Mouse (Mus musculus) megakaryocyte progenitor cell, adult 5-6 weeks (primary cell): ENCODE results near the gene Rnf180. TPM values are rescaled to one million over a fixed set of nuclear protein-coding genes. Genes with fewer than 3 reads are reported as not detected.

ENCODE experiments used
- ATAC-seq: replicated peaks from 2 replicates; pipeline ENCODE4 v1.8.0; 2016; ENCODE audit warnings: mild to moderate bottlenecking, moderate TSS enrichment, inconsistent platforms; ENCODE audit not compliant: poor library complexity
- total RNA-seq, 2 experiments: library from RNA; stranded (forward) in 1 of 2; stranded (reverse) in 1 of 2; fragments of 157-497, 149-512 nt in 1 of 2; fragments of 200-1000 nt in 1 of 2; gene quantifications; 2 replicates each; pipeline versions ENCODE4 v1.2.3 to v1.2.4; 2015 to 2017

Rnf180 gene
- total RNA-seq (2015): 3.2 and 3.9 TPM in 2 replicates
- 1.8 and 2.0 TPM in 2 replicates for total RNA-seq (2017)

DNA sequence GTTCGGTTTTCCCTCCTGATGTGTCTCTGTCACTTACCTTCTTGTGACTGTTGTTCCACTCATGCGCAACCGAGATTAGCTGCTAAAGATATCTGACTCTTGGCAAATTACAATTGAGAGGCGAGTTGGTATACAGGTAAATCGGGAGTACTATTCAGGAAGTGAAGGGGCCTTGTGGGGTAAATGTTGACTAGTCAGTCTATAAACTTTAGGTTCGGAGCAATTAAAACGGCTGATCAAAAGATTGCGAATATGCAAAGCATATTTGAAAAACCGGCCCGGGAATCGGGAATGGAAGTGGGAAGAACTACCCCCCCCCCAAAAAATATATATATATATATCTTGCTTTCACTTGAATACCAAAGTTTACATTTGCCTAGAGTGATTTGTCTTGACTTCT, at the start of gene Rnf180:
TSS of gene Rnf180 (minus strand) at position 101 of the 400 bp plus-strand sequence.
- ATAC-seq: no peak

DNA sequence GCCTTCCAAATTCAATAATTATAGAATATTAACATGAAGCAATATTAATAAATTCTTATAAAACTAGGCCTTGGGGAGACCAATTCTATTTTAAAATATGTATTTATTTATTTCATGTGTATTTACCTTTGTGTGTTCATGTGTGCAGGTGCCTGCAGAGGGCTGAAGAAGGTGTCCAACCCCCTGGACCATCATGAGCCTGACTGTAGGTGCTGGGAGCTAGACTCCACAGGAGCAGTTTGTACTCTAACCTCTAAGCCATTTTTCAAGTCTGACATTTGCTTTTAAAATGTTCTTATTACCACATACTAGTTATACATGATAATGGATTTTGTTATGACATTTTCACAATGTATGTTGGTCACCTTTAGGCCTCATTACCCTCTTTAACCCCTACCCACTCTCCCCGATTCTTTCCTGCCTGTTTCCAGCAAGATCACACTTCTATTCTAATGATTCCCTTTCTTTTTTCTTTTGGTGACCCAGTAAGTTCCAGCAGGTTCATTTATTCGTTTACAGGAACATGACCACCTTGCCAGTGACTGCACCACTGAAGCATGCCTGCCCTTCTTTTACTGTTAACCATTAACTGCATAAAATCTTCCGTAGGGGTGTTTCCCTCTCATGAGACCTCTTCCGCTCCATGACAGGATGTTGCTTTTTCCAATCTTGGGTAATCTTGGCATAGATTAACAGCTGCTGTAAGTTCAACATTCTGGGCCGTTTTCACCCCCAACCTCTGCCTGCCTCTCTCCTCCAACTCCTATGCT, 36.8 kb upstream of the Rnf180 start:
- no peak for ATAC-seq

DNA sequence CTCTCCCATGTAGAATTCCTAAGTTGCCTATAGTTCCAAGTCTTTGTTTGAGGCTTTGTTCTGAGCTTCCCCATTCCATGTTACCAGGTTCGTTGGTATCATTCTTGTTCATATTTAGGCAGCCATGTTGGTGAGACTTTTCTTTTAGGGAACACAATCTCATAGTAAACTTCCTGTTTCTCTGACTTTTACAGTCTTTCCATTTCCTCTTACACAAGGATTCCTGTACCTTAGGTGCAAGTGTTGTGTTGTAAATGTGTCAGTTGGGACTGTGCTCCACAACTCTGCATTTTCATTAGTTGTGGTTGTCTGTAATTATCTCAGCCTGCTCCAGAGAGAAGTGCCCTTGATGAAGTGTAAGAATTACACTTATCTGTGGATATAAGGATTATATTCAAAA, 32.3 kb upstream of the Rnf180 start:
- peak; percentile 96 for ATAC-seq

DNA sequence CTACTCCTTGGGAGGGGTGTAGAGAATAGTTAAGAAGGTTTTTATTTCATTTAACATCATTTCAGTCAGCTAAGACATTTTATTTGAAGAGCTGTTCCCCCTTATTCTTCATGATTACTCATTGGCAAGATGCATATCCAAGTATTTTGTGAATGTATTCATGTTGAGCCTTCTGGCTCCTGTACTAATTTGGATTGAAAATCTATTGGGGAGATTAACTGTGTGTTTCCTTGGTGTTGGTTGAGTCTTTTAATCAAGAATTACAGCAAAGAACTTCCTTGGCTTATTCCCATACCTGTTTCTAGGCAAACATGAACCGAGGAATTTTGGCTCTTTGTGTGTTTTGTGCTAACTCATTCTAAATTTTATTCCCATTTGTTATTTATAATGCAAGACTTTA, 22.3 kb upstream of the Rnf180 start:
- no peak for ATAC-seq

DNA sequence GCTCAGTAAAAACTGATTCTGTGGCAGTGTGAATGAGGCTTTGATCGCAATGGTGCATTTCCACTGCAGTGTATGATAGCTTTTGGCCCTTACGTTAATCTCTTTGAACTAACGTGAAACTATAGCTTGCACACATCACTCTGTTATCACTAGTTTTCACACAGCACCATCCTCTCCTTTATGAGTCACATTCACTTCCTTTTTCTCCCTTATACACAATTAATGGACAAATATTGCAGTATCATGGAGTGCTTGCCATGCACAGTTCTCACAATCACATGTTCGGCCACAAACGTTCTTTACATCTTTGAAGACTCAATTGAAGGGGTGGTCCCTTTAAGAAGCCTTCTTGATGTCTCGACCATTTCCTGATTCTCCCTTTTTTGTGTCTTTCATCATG, 21.4 kb upstream of the Rnf180 start:
- peak; percentile 71 for ATAC-seq

DNA sequence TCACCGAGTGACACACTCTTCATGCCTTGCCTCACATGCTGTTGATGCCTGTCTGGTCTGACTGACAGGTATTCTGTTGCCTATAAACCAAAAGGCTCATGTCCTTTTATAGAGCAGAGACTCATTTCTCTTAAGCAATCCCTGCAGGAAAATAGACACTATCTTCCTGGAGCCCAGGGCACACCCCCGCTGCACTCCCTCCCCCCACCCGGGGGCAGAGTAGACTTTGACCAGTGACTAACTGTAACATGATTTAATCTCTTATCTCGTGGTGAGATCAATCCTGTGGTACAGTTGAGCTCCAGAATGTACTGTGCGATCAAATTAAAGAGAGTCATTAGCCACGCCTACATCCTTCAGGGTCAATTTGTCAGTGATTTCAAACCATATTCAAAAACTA, 18.1 kb upstream of the Rnf180 start:
- ATAC-seq: no peak

DNA sequence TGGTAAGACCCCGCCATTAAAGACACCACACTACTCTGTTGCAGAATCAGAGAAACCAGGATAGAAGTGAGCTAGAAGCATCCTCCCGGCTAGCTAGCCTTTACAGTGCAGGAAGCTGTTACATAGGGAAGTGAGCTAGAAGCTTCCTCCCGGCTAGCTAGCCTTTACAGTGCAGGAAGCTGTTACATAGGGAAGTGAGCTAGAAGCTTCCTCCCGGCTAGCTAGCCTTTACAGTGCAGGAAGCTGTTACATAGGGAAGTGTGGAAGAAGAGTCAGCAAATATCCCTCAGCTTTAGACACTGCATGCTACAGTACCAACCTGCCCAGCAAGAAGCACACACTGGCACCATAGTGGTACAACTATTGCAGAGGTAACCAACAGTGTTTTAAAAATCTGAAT, 15.9 kb upstream of the Rnf180 start:
- ATAC-seq: peak; percentile 99

DNA sequence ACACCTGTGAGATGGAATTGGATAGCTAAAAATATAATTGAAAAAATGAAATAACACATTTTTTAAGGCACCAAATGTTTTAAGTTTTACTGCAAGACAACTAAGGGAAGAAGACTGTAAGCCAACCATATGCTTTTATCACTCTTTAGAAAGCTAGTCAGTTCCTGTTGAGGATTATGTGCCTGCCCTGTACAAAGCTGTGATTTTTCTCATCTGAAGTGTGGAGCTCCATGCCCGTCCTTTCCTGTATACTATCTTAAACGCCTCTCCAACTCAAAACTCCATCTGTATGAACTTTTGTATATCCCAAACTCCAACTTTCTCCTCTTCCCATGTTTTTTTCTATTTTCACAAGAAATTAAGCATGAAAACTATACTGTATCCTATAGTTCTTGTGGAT, 10.9 kb upstream of the Rnf180 start:
- no peak for ATAC-seq

DNA sequence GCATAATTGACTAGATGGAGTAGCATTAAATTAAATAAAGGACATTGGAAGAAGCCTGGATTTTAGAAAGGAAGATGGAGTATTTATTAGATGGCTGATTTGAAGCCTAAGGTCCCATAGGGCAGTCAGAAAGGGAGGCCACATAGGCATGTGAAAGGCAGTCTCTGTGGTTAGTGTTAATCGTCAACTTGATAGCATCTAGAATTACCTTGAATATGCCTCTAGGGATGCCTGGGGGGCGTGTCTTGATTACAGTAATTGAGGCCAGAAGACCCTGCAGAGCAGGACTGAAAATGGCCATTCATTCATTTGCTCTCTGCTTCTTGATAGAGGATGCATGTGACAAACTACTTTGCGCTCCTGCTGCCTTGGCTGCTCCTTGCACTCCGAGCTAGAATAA, 9.4 kb upstream of the Rnf180 start:
- no peak for ATAC-seq

DNA sequence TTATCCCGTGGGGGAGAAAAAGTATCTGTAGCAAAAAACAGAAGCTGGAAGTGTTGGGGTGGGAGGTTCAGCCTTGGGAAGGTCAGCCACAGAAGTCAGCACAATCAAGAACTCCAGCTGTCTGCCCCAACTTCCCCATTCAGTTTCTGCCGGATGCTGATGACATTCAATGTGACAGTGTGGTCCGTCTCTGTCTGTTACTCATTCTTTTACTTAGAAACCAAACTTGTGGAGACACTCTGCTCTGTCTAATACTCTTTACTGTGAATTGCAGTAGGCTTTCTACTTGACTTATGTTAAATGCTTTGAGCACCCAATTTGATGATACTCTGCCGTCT, 5.4 kb upstream of the Rnf180 start:
- ATAC-seq: peak; percentile 96

DNA sequence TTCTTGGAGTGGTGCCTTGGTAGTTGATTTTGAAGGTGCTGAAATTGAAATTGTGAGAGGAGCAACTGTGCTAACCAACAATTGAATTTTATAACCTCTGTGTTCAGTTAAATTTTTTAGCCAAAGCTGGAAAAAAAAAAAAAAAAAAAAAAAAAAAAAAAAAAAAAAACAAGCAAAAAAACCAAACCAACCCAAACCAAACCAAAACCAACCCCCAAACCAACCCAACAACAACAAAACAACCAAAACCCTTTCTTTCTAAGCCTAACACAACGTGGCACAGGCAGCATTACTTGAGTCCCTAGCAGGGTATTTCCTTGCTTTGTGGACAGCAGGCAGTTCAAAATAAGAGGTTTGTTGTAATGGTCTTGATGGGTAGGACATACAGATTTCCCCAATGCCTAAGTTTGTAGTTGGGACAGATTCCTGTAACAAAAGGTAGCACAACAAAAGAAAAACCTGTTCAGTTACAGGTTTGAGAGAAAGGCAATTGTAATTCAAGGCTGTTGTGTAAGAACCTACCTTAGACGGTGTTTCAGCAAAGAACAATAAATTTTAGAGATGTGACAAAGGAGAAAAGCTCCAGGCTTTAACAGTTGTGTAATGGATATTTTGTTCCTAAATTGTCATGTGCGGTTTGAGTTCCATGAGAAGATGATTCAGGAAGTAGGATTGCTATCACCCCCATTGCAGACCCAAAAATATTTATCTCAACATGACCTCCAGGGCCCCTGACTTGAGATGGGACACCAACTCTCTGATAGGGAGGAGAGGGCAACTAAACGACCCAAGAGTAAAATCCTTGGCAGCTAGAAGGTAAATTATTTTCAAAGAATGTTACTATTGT, 4.8 kb upstream of the Rnf180 start:
- ATAC-seq: peak; percentile 61

DNA sequence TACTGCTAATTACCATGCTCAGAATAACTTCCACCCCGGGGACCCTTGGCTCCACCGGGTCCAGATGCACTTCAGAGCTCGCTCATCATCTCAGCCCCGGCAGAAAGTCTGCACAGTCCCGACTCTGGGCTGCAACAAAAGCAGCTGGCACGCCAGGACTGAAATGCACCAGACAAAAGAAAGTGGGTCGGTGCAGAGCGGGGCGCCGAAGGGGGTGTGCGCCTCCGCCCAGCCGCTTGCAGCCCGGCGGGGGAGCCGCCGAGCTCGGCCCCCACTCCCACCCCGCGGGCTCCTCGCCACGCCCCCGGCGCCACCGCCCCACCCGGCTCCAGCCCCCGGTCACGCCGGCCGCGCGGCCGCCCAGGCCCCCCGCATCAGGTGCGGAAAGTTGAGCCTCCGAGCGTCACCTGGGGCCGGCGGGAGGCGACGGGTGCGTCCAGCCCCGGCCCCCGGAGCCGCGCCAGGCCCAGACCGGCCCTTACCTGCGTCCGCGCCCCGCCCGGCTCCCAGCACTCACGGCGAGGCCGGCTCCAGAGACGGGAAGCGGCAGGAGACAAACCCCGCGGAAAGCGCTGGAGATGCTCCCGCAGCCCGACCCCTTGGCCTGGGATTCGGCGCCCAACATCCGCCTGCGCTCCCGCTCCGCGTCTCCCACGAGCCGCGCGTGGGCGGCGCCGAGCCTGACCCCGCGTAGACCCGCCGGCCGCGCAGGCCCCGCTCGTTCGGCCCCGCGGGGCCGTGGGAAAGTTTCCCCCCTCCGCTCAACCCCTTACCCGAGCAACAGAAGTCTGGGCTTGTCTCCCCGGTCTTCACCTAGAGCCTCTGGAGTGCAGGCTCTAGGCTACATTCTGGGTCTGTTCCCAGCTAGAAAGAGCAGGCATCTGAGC, 591 bp downstream of the Rnf180 start:
- ATAC-seq: peak; percentile 34

DNA sequence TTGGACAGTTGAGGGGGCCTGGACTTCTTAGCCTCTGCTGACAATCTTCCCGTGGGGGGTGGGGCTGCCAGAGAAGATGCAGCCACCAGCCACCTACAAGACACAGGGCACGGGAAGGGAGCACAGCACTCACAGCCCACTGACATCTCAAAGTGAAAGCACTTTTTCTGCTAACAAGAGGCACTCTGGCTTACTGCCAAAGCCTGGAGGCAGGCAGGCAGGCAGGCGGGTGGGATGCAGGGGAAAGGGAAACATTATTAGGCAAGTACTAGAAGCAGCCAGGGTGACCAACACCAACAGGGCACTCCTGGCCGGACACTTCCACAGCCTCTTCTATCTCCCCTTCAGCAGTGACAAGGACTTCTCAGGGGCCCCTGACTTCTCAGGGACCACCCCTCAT, 2.8 kb downstream of the Rnf180 start:
- peak; percentile 66 for ATAC-seq

DNA sequence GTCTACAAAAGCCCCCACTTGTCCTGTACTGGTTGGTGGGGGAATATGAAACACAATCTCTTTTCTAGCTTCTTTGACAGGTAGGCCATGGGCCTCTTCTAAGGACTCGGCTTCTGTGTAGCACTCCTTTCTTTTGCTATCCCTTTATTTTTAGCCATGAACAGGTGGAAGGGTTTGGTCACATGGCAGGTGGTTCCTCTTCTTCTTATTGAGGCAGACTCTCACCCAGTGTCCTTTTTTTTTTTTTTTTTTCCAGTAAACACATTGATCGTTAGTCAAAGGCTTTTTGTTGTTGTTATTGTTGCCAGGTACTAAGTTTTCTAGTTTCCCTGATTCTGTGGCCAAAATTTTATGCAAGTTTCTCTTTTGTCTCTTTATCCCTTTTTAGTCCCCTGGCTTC, 4.0 kb downstream of the Rnf180 start:
- no peak for ATAC-seq

DNA sequence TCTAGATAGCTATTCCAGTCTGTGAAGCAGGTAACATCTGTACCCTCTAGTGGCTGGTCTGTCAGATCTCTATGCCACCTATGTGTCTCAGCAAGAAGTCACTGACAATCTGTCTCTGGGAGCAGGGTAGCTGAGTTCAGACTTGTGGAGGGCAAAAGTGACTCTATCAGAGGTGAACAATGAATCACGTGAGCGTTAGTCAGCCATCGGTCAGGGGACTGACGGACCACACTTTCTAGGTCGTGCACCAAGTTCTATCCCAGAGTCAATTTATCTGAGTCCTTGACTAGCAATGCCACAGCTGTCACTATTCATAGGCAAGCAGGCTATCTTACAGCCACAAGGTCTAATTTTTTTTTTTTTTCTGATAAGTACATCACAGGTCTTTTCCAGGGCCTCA, 4.6 kb downstream of the Rnf180 start:
- no peak for ATAC-seq

DNA sequence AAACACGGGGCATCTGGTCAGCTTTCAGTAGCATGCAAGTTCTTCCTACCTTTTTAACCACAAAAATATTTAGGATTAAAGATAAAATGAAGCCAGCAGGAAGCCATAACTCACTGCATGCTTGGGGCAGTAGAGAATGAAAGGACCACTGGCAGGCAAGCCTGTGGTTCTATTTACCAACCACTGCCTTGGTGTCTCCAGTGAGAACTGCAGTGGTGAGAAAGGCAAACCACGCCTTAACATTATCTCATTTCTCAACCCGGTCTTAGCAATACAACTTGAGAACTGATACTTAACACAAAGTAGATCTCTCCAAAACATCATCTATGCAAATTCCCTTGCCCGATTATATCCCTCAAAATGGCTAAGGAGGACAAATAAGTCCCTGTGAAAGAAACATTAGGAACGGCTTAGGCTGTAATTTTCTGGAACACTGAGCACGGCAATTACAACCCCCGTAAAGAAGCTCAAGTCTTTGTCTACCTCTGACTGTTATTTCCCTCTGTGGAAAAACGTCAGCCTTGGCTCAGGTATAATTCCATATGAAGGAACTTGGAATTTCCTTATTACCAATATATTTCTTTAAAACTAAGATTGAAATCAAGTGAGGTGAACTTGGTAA, 15.1 kb downstream of the Rnf180 start:
- peak; percentile 88 for ATAC-seq

DNA sequence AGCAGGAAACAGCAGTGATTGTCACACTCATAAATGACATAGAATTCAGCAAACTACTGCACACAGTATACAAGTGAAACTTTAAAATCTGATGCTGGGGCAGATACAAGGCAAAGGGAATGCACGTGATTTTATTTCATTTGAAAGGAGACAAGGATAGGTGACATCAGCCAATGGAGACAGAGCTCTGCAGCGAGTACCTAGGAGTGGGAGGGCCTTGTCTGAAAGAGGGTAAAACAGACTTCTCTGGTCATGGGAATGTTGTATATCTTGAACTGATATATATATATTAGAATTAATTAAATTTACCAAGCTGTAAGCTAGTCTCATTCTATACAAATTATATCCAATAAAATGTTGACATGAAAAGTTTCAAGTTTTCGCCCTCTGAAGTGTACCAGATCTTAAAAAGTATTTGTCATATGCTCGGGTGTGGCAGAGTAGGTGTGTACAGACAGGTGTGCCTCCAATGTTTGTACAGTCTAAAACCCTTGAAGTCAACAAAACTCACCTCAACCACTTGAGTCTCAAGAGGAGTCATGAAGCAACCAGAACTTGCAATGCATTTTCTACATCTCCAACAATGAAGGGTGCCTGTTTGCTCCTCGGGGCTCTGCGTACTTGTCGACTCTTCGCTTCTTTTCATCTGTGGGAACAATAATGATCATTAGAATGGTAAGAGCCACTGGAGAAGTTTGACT, 24.1 kb downstream of the Rnf180 start:
- no peak for ATAC-seq

DNA sequence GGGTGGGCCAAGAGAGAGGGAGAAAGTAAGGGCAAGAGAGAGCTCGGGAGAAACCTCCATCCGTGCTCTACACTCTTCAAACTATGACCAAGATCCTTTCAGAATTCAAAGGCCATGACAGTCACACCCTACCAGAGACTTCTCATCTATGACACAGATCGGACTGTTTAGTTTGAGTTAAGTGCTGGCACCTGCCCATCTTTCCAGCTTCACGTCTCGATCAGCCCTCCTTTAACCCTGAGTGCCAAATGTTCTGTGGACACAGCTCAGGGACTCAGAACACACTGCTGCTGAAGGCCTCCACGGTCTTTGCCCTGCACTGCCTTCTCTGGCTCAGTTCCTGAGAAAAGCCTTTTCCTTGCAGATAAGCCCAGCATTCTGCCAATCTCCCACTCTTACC, 27.2 kb downstream of the Rnf180 start:
- peak; percentile 49 for ATAC-seq

DNA sequence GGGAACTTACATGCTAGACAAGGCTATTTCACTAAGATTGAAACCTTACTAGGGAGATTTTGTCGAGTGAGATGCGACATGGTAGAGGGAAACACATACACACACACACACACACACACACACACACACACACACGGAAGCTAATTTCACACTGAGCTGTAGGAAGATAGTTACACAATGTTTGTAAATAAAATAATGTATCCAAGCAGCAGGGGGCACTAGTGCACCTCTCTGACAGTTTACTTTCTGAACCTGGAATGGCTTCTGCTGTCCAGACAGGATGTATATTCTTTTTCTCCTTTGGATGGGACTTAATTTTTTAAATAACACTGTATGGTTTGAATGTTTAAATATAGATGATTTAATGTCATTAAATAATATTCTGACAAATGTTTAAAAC, 27.9 kb downstream of the Rnf180 start:
- ATAC-seq: peak; percentile 99

DNA sequence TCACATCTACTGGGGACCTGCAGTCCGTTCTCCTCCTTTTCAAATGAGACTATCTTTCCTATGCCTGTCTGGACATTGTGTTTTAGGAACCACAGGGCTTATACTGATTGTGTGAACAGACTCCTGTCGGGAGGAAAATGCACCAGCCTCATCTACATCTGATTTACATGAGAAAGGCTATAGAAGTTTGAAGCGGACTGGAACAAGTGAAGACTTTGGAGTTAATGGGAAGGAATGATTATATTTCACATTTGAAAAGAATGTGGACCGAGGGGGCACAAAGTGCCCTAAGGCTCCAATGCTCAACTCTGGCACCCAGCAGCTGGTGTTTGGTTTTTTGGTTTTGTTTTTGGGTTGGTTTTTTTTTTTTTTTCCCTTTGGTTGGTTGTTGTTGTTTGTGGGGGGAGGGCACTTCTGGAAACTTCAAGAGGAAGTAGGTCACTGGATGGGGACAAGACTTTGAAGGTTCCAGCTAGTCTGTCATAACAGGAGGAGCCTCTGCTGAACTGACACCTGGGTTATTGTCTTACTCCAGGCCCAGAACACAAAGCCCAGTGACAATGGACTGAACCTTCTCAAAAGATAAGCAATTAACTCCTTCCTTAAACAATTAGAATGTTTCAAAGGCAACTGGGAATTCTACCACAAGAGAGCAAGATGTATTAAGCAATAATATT, 37.7 kb downstream of the Rnf180 start:
- no peak for ATAC-seq
